Mouse (Mus musculus) gastrocnemius, postnatal 10 days (tissue): Measurements from ENCODE around the gene Csnk2b. TPM values are rescaled to one million over a fixed set of nuclear protein-coding genes. Genes with fewer than 3 reads are reported as not detected.
A peak's percentile ranks its signal among the peaks of the same experiment; 100 is the strongest.
"Not testable (repeated sequence)": the region's sequence is repeated elsewhere in the genome, so short reads cannot be mapped to it uniquely, and the experiment has no call there.

Source experiments
- DNase-seq: peaks from one replicate; pipeline ENCODE4 v3.0.0; 2021; ENCODE audit warnings: mixed read lengths
- total RNA-seq, 2 experiments: library from RNA; stranded (reverse); gene quantifications; 2 replicates each; pipeline ENCODE4 v1.2.3; 2021

Gene Csnk2b
- total RNA-seq, 2 experiments from 2014 or later, result 165 to 166 TPM

- DNase-seq, result no peak
Observed at GRCm38 (mm10) chr17:35153077-35153476, 31.2 kb upstream of the Csnk2b start.

GRCm38 (mm10) chr17:35152121-35152520 lies 30.3 kb upstream of the Csnk2b start:
- DNase-seq, result no peak

- DNase-seq, result no peak
Observed at GRCm38 (mm10) chr17:35147922-35148639, 26.2 kb upstream of the Csnk2b start.

GRCm38 (mm10) chr17:35147348-35147747 lies 25.5 kb upstream of the Csnk2b start:
- DNase-seq, result no peak

- DNase-seq, result no peak
Observed at GRCm38 (mm10) chr17:35146139-35146538, 24.3 kb upstream of the Csnk2b start.

- DNase-seq, result no peak
Observed at GRCm38 (mm10) chr17:35141971-35142370, 20.1 kb upstream of the Csnk2b start.

- no peak for DNase-seq
Observed at GRCm38 (mm10) chr17:35140490-35140996, 18.7 kb upstream of the Csnk2b start.

GRCm38 (mm10) chr17:35139269-35139668 lies 17.4 kb upstream of the Csnk2b start:
- no peak for DNase-seq

- no peak for DNase-seq
Observed at GRCm38 (mm10) chr17:35135591-35136320, 13.9 kb upstream of the Csnk2b start.

- peak; percentile 95 for DNase-seq
Observed at GRCm38 (mm10) chr17:35134801-35135590, 13.1 kb upstream of the Csnk2b start, which contains the start of gene Bag6. TSS of gene Bag6 (plus strand) at chr17:35135178.

GRCm38 (mm10) chr17:35133517-35133916 lies 11.7 kb upstream of the Csnk2b start:
- DNase-seq, result no peak

- no peak for DNase-seq
Observed at GRCm38 (mm10) chr17:35132174-35132560, 10.3 kb upstream of the Csnk2b start.

GRCm38 (mm10) chr17:35131500-35132173 lies 9.8 kb upstream of the Csnk2b start, which contains the start of gene Apom:
TSS of gene Apom (minus strand) at chr17:35132050.
- DNase-seq, result no peak

- no peak for DNase-seq
Observed at GRCm38 (mm10) chr17:35131038-35131437, 9.2 kb upstream of the Csnk2b start.

- no peak for DNase-seq
Observed at GRCm38 (mm10) chr17:35128996-35129395, 7.1 kb upstream of the Csnk2b start.

- no peak for DNase-seq
Observed at GRCm38 (mm10) chr17:35127017-35127416, 5.2 kb upstream of the Csnk2b start.

GRCm38 (mm10) chr17:35126206-35126611 lies 4.4 kb upstream of the Csnk2b start, which contains the start of gene D17H6S53E:
TSS of gene D17H6S53E (plus strand) at chr17:35126373.
- peak; percentile 74 for DNase-seq

GRCm38 (mm10) chr17:35125578-35125977 lies 3.7 kb upstream of the Csnk2b start:
- DNase-seq, result no peak

- DNase-seq, result no peak
Observed at GRCm38 (mm10) chr17:35125081-35125480, 3.2 kb upstream of the Csnk2b start.

GRCm38 (mm10) chr17:35124261-35124896 lies 2.5 kb upstream of the Csnk2b start:
- not testable (repeated sequence) for DNase-seq

GRCm38 (mm10) chr17:35123287-35123686 lies 1.4 kb upstream of the Csnk2b start:
- not testable (repeated sequence) for DNase-seq
